Mouse (Mus musculus) C2C12 (cell line): Measurements from ENCODE around the gene Mfng. TPM values are rescaled to one million over a fixed set of nuclear protein-coding genes. Genes with fewer than 3 reads are reported as not detected.

Experiments
- H3K27me3 ChIP-seq: one replicate; pipeline ENCODE4 v1.6.1; 2011; ENCODE audit not compliant: control insufficient read depth, insufficient read depth, insufficient read length
- H3K36me3 ChIP-seq: one replicate; pipeline ENCODE4 v1.6.1; 2011; ENCODE audit not compliant: control insufficient read depth, insufficient read depth
- H3K4me3 ChIP-seq: one replicate; pipeline ENCODE4 v1.5.1; 2011; ENCODE audit warnings: mild to moderate bottlenecking, control low read depth; ENCODE audit not compliant: poor library complexity, insufficient read depth, severe bottlenecking
- H3K79me2 ChIP-seq: one replicate; pipeline ENCODE4 v1.6.1; 2011; ENCODE audit not compliant: control insufficient read depth, insufficient read depth
- H3K79me3 ChIP-seq: one replicate; pipeline ENCODE4 v1.6.1; 2011; ENCODE audit warnings: low read depth, control low read depth
- H3ac ChIP-seq: one replicate; pipeline ENCODE3; 2011; ENCODE audit warnings: low read depth; ENCODE audit not compliant: control insufficient read depth, insufficient read length
- CEBPB ChIP-seq: IDR thresholded peaks from one replicate; pipeline ENCODE4 v1.6.1; 2011; ENCODE audit warnings: low read depth, mild to moderate bottlenecking, control low read depth, moderate library complexity
- CTCF ChIP-seq: IDR thresholded peaks from one replicate; pipeline ENCODE4 v1.5.1; 2011; ENCODE audit not compliant: control insufficient read depth, insufficient read depth, insufficient read length
- FOSL1 ChIP-seq: IDR thresholded peaks from one replicate; pipeline ENCODE4 v1.8.0; 2011; ENCODE audit warnings: mild to moderate bottlenecking, low read length; ENCODE audit not compliant: poor library complexity, insufficient read depth, severe bottlenecking
- MAX ChIP-seq: IDR thresholded peaks from one replicate; pipeline ENCODE4 v1.6.1; 2011; ENCODE audit warnings: mild to moderate bottlenecking, control low read depth
- MYOD1 ChIP-seq: IDR thresholded peaks from one replicate; pipeline ENCODE4 v1.6.1; 2011; ENCODE audit warnings: low read depth; ENCODE audit not compliant: control insufficient read depth, insufficient read length
- MYOG ChIP-seq: IDR thresholded peaks from one replicate; pipeline ENCODE4 v1.6.1; 2011; ENCODE audit not compliant: control insufficient read depth, insufficient read length; ENCODE audit errors: extremely low read depth
- USF1 ChIP-seq: IDR thresholded peaks from one replicate; pipeline ENCODE4 v1.6.1; 2011; ENCODE audit warnings: low read depth, mild to moderate bottlenecking, control low read depth, moderate library complexity
- polyA plus RNA-seq: library from polyadenylated mRNA; unstranded; fragments of >200 nt; fragmentation: generic; extraction: Trizol; gene quantifications from one replicate; pipeline ENCODE4 v1.2.1, GENCODE M21; 2012; ENCODE audit warnings: missing spikeins

Mfng gene
- polyA plus RNA-seq, 1 experiment: not detected

DNA sequence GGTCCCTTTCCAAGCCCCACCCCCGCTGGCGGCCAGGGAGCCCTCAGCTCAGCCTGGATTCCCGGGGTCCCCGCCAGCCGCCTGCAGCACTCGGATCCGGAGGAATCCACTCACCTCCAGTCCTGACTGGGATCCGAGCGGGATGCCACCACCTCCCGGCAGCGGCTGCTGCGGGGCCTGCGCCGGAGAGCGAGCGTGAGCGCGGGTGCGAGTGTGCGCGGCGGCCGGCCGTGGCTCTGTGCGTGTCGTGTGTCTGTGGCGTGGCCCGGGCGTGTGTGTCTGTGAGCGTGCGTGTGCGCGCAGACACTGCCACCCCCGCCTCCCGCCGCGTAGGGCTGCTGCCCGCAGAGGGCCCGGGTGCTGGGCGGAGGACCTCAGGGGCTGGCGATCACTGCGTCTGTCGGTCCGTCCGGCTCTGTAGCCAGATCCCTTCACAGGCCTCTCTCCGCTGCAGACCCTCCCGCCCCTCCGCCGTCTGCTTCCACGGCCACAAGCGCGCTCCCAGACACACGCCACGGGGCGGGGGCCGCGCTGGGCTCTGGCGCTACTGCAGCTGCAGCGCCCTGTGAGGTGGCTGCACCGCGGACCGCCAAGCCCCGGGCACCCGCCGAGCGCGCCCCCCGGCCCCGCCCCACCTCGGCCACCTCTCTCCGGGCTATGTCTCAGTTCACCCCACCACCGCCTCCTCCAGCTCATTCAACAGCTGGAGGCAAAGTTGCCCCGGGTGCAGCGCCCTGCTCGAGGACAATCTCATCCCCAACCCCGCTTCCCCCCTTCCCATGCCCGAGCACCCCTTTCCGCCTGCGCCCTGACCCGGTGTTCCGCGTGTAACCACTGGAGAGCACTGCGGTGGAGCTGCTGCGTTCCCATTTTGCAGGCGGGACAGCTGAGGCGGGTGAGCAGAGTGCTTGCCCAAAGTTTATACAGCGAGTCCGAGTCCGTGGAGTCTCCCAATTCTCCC is 54.7 kb downstream of the Mfng start, which contains the start of gene Elfn2:
TSS of gene Elfn2 (minus strand) at position 482 of the 961 bp plus-strand sequence.
- TF ChIP-seq CTCF: no peak
- TF ChIP-seq CEBPB: no peak
- Histone ChIP-seq H3K4me3 (no peak within 1 kb of the TSS), H3K27me3 (peaks cover 82% of the 10 kb centered on the region), H3K79me3 (no peaks in the 10 kb centered on the region), H3K36me3 (no peaks in the 10 kb centered on the region), H3ac (no peak within 1 kb of the TSS), H3K79me2 (no peaks in the 10 kb centered on the region)

DNA sequence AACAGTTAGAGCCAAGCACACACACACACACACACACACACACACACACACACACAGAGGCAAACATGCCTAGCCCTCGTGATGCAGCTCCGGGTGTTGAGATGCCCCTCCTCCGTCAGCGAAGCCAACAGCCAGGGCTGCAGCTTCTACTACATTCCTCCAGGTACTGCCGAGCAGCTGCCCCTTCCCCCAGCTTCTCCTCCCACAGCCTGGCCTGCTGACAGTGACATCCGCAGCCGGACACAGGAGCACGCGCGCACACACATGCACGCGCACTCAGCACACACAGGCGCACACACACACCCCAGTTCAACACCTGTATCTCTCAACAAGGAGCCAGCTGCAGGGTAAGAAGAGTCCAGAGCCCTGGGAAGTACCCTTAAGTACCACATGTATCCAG is 56.3 kb downstream of the Mfng start:
- H3K79me2 ChIP-seq: no peaks in the 10 kb centered on the region
- TF ChIP-seq FOSL1 (no peak), MAX (no peak), MYOD1 (no peak), CTCF (no peak), USF1 (no peak), MYOG (no peak), CEBPB (no peak)
- H3ac ChIP-seq: no peak overlapping the region
- no peaks in the 10 kb centered on the region for H3K79me3 ChIP-seq
- no peak overlapping the region for H3K4me3 ChIP-seq
- H3K36me3 ChIP-seq: no peaks in the 10 kb centered on the region
- H3K27me3 ChIP-seq: peaks cover 82% of the 10 kb centered on the region

DNA sequence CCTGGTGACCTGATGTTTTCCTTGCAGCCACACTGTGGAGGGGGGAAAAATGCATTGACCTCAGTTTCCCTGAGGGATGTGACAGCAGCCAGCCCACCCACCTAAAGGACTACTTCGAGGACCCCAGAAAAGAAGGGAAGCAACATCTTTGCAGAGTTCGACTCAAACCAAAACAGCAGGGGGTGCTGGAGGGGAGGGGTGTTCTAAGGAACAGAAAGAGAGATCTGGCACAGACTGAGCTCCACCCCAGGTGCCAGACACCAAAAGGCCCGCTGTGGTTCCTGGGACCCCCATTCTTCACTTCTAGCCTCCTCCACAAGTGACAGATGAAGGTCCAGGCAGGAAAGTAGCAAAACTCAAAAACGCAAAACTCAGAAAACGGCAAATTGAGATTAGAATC is 57.4 kb downstream of the Mfng start:
- Histone ChIP-seq H3K27me3 (peaks cover 91% of the 10 kb centered on the region), H3ac (no peak overlapping the region), H3K79me2 (no peaks in the 10 kb centered on the region), H3K79me3 (no peaks in the 10 kb centered on the region), H3K4me3 (no peak overlapping the region), H3K36me3 (no peaks in the 10 kb centered on the region)
- TF ChIP-seq MAX (no peak), FOSL1 (no peak), MYOD1 (no peak), USF1 (no peak), CTCF (no peak), MYOG (no peak), CEBPB (no peak)

DNA sequence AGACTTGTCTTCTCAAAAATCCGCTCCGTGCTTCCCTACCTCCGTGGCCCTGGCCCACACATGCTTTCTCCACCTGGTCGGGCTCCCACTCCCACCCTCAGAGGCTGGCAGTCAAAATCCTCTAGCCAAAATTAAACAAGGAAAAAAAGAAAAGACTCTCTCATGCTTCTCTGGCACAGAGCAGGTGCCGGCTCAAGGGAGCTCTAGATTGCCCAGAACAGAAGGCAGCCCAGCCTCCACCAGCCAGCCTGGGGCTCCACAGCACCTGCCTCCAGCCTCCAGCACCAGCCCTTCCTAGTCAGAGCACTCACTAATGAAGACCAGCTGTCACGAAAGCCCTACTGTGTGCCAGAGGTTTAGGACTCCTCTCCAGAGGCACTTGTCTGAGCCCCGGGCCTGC is 59.5 kb downstream of the Mfng start:
- Histone ChIP-seq H3K36me3 (no peaks in the 10 kb centered on the region), H3K4me3 (no peak overlapping the region), H3K79me2 (no peaks in the 10 kb centered on the region), H3K79me3 (no peaks in the 10 kb centered on the region), H3ac (no peak overlapping the region), H3K27me3 (peaks cover 97% of the 10 kb centered on the region)
- TF ChIP-seq FOSL1 (no peak), CEBPB (no peak), MAX (no peak), CTCF (no peak), USF1 (no peak), MYOD1 (no peak), MYOG (no peak)

DNA sequence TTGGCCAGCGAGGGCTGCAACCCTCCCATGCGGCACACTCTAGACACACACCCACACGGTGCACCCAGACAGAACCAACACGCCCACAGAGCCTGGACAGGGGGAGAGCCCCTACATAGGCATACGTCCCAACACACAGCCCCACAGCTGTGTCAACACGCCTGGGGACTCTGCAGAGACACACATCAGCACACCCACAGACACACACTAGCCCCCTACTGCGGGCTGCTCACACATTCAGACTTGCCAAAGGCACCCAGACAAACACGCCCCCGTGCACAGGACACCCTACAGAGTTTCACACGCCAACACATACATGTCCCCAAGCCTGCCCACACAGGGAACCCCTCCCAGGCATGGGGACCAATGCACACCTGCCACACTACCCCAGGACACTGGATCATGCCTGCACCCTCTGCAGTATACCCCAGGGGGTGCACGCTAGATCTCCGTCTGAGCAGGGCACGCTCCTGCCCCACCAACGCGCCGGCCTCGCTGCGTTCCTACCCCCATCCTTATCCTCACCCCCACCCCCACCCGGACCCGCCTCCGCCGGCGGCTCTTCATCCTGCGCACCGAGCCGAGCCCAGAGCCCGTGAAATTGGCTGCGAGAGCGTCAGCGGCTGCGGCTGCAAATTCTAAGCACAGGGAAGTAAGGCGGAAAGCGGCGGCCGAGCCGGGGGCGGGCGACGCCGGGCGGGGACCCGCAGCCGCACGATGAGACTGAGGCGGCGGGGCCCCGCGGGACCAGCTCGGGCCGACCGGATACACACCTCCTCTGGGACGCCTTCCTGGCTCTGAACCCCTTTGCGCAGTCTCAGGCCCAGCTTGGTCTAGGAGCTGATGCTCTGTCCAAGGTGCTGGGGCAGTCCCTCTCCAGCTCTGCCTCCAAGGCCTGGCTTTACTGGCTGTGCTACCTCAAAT is 60.7 kb downstream of the Mfng start:
- no peaks in the 10 kb centered on the region for H3K79me3 ChIP-seq
- TF ChIP-seq CEBPB: no peak
- no peak for TF ChIP-seq USF1
- no peak for TF ChIP-seq MYOD1
- TF ChIP-seq FOSL1: no peak
- no peak for TF ChIP-seq CTCF
- no peak for TF ChIP-seq MAX
- TF ChIP-seq MYOG: no peak
- H3ac ChIP-seq: no peak overlapping the region
- no peaks in the 10 kb centered on the region for H3K79me2 ChIP-seq
- no peak overlapping the region for H3K4me3 ChIP-seq
- no peaks in the 10 kb centered on the region for H3K36me3 ChIP-seq
- H3K27me3 ChIP-seq: peaks cover 97% of the 10 kb centered on the region
